ENCODE assay signal across 9 mouse cellular contexts in the genomic region with DNA sequence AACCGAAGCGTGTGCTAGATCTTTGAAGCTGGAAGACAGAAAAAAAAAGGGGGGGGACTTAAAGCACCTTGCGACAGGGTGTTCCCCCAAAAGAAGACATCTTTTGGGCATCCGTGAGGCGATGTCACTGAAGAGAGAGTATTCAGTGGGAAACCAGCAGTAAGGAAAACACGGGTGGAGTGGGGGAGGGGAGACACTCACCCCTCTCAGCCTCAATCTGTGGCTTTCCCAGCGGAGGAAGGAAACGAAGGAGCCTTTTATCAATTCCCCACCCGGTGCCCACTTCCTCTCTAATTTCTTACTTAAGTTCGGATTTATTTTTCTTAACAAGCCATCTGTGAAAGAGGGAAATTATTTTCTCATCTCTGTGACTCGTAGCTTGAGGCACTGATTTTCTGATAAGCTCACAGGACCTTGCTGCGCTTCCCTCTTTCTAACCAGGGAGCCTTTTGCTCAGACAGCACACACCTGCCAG. TPM values are rescaled to one million over a fixed set of nuclear protein-coding genes. Genes with fewer than 3 reads are reported as not detected.
DNase-seq lines count a peak whose midpoint lies in the region; ATAC-seq and TF ChIP-seq lines count a peak whose summit lies in the region.
"Had no signal": no experiment of that assay in that cellular context is flagged by ENCODE, and none has a peak within 500 bp of the region (broad histone marks: within the 10 kb centered on the region; RNA-seq: fewer than 3 reads in every experiment).

No protein-coding gene starts in this region.

- TF ChIP-seq EP300 in lung, postnatal 0 days (IDR thresholded peaks at IDR 0.05): no peak
- no peak for TF ChIP-seq EP300 in stomach, postnatal 0 days (optimal IDR thresholded peaks at IDR 0.05)

- no peak for TF ChIP-seq CTCF in lung, postnatal 0 days (IDR thresholded peaks at IDR 0.05)
- TF ChIP-seq CTCF in stomach, postnatal 0 days (IDR thresholded peaks at IDR 0.05; ENCODE audit: low read depth): no peak

- 11% methylated on average over 12 of the region's 12 CpGs for WGBS in lung, postnatal 0 days
- WGBS in limb, embryonic 11.5 days: 20% methylated on average over 12 of the region's 12 CpGs
- 26% methylated on average over 12 of the region's 12 CpGs for WGBS in stomach, postnatal 0 days

- no peak overlapping the region for H3K27ac ChIP-seq in lung, postnatal 0 days (ENCODE audit: low read length)
- H3K27ac ChIP-seq in limb, embryonic 11.5 days (replicated peaks; ENCODE audit: low read depth, low read length): no peak overlapping the region
- no peak overlapping the region for H3K27ac ChIP-seq in stomach, postnatal 0 days (replicated peaks)

- H3K4me1 ChIP-seq in lung, postnatal 0 days (ENCODE audit: insufficient read depth, low read depth, low read length): no peaks in the 10 kb centered on the region; the same call in 1 of the 2 replicates
- H3K4me1 ChIP-seq in limb, embryonic 11.5 days (ENCODE audit: control insufficient read depth, insufficient read depth, low read length): peaks cover 6% of the 10 kb centered on the region
- H3K4me1 ChIP-seq in stomach, postnatal 0 days (replicated peaks; ENCODE audit: control insufficient read depth, insufficient read depth): no peaks in the 10 kb centered on the region; the same call in 1 of the 2 replicates
- H3K4me1 ChIP-seq: megakaryocyte, embryonic 14.5 days had no signal

- H3K36me3 ChIP-seq in lung, postnatal 0 days (ENCODE audit: insufficient read depth, low read length): no peaks in the 10 kb centered on the region
- H3K36me3 ChIP-seq in limb, embryonic 11.5 days (ENCODE audit: control insufficient read depth, insufficient read depth, low read length): no peaks in the 10 kb centered on the region
- H3K36me3 ChIP-seq in stomach, postnatal 0 days (ENCODE audit: control insufficient read depth, insufficient read depth, low read length): no peaks in the 10 kb centered on the region

- ATAC-seq in cerebellum, adult (ENCODE audit: insufficient number of reproducible peaks, low FRiP score, low TSS enrichment): no peak
- ATAC-seq in lung, postnatal 0 days: no peak
- ATAC-seq in limb, embryonic 11.5 days (ENCODE audit: insufficient number of reproducible peaks, low FRiP score, low TSS enrichment, low read depth): no peak
- no peak for ATAC-seq in stomach, postnatal 0 days (ENCODE audit: low FRiP score, low TSS enrichment)

- DNase-seq in cerebellum, adult 8-10 months: peak; percentile 35
- DNase-seq in lung, postnatal 0 days (ENCODE audit: low spot score): no peak
- DNase-seq in lung, postnatal 14 days: no peak
- no peak for DNase-seq in limb, embryonic 11.5 days (ENCODE audit: low spot score)
- DNase-seq in stomach, postnatal 0 days (ENCODE audit: low spot score): no peak
- DNase-seq in B cell, adult 2 months: no peak
- no peak for DNase-seq in natural killer cell, adult 2 months (ENCODE audit: low spot score in 2 of 2)

- no peak overlapping the region for H3K9ac ChIP-seq in lung, postnatal 0 days (replicated peaks; ENCODE audit: low read depth)
- H3K9ac ChIP-seq in limb, embryonic 11.5 days (ENCODE audit: low read length): no peak overlapping the region
- H3K9ac ChIP-seq in stomach, postnatal 0 days (ENCODE audit: low read length): no peak overlapping the region

- peaks cover 8% of the 10 kb centered on the region; the same call in 1 of the 2 replicates for H3K27me3 ChIP-seq in lung, postnatal 0 days (replicated peaks; ENCODE audit: insufficient read depth, low read length)
- peaks cover 37% of the 10 kb centered on the region for H3K27me3 ChIP-seq in limb, embryonic 11.5 days (ENCODE audit: control insufficient read depth, insufficient read depth, low read length)
- H3K27me3 ChIP-seq in stomach, postnatal 0 days (ENCODE audit: control insufficient read depth, insufficient read depth, low read length): peaks cover 4% of the 10 kb centered on the region; the same call in 1 of the 2 replicates

- peak overlapping the region; percentile 76 for H3K4me2 ChIP-seq in lung, postnatal 0 days (replicated peaks; ENCODE audit: low read depth, low read length)
- H3K4me2 ChIP-seq in limb, embryonic 11.5 days (ENCODE audit: low read depth, severe bottlenecking): peak overlapping the region; percentile 97; the same call in 1 of the 2 replicates
- peak overlapping the region; percentile 69 for H3K4me2 ChIP-seq in stomach, postnatal 0 days (replicated peaks; ENCODE audit: low read depth)

- peak overlapping the region; percentile 39; the same call in 1 of the 2 replicates for H3K4me3 ChIP-seq in lung, postnatal 0 days (ENCODE audit: low read depth, low read length)
- H3K4me3 ChIP-seq in limb, embryonic 11.5 days (ENCODE audit: low read depth, low read length): peak overlapping the region; percentile 45; the same call in 1 of the 2 replicates
- peak overlapping the region; percentile 42 for H3K4me3 ChIP-seq in stomach, postnatal 0 days (ENCODE audit: low read depth, low read length)
- H3K4me3 ChIP-seq: megakaryocyte, embryonic 14.5 days had no signal

- H3K9me3 ChIP-seq in lung, postnatal 0 days (ENCODE audit: low read length): no peaks in the 10 kb centered on the region
- no peaks in the 10 kb centered on the region for H3K9me3 ChIP-seq in limb, embryonic 11.5 days (ENCODE audit: control insufficient read depth, low read length)
- no peaks in the 10 kb centered on the region for H3K9me3 ChIP-seq in stomach, postnatal 0 days (ENCODE audit: control insufficient read depth, low read length)

RNA-seq across cellular contexts. Expression of a gene that starts 0.9 kb away (rescaled TPM):
- 0.20 and 0.23 TPM in 2 replicates for polyA plus RNA-seq in lung, postnatal 0 days (2015; fragmentation: Nextera tagmentation; extraction: Ambion mirVana)
- 3.6 and 4.4 TPM in 2 replicates for polyA plus RNA-seq in limb, embryonic 11.5 days (2014; fragmentation: Nextera tagmentation; extraction: Ambion mirVana)
- 0.53 and 0.90 TPM in 2 replicates for polyA plus RNA-seq in stomach, postnatal 0 days (2015; fragmentation: Nextera tagmentation; extraction: Ambion mirVana)
